Mouse (Mus musculus): ENCODE data around the gene Itgb2. TPM values are rescaled to one million over a fixed set of nuclear protein-coding genes. Genes with fewer than 3 reads are reported as not detected.

Itgb2 gene
- total RNA-seq, 1 experiment = 0.54 TPM

DNA sequence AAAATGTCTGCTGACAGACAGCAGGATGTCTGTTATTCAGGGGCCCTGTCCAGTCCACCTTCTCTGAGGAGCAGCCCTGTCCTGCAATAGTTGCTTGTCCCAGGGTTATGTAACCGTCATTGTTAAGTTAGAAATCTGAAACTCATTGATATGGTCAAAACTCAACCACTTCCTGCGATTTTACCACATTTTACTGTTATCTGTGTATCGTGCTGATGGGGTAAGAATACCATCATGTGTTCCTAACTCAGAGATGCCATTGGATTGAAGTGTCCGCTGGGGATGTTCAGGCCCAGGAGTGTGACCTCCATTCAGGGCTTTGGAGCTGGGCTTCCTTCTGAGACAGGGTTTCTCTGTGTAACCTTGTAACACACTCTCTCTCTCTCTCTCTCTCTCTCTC, 24.9 kb downstream of the Itgb2 start:
- H3K4me1 ChIP-seq (ENCODE audit: control insufficient read depth in 2 of 2, insufficient read depth in 2 of 2, low read length in 2 of 2, poor library complexity in 1 of 2) = peaks cover 0 to 2% of the 10 kb centered on the region in 2 experiments; a peak in 1 of 4 replicates
- in situ Hi-C loops (cut with MboI; ENCODE audit: low sequenced_read_pairs in 2 of 2, unreplicated experiment in 2 of 2) = no loop called here
- no peaks in the 10 kb centered on the region for H3K36me3 ChIP-seq (ENCODE audit: control insufficient read depth, insufficient read depth, low read length, poor library complexity, severe bottlenecking)
- no peak for DNase-seq (ENCODE audit: low read depth, low spot score)
- H3K9me3 ChIP-seq (ENCODE audit: control insufficient read depth, insufficient read depth, low read depth, low read length) = no peaks in the 10 kb centered on the region
- H3K9ac ChIP-seq (ENCODE audit: insufficient read depth, low read depth, low read length, poor library complexity, severe bottlenecking) = no peak overlapping the region
- H3K4me3 ChIP-seq (ENCODE audit: insufficient read depth in 1 of 2, low read depth in 1 of 2, low read length in 2 of 2, poor library complexity in 1 of 2, severe bottlenecking in 1 of 2) = no peak overlapping the region
- no peak overlapping the region for H3K27ac ChIP-seq (ENCODE audit: insufficient read depth, low read depth, low read length, poor library complexity, severe bottlenecking)
- TF ChIP-seq MAFK (IDR thresholded peaks at IDR 0.05; ENCODE audit: insufficient read depth, low read depth, low read length) (no peak), ZNF384 (IDR thresholded peaks at IDR 0.05; ENCODE audit: low read depth, low read length) (no peak), HCFC1 (IDR thresholded peaks at IDR 0.05; ENCODE audit: borderline replicate concordance, insufficient read depth, low read length) (no peak), CHD2 (IDR thresholded peaks at IDR 0.05; ENCODE audit: low read depth, low read length) (no peak), ZC3H11A (IDR thresholded peaks at IDR 0.05; ENCODE audit: borderline replicate concordance, low read depth, low read length) (no peak)

DNA sequence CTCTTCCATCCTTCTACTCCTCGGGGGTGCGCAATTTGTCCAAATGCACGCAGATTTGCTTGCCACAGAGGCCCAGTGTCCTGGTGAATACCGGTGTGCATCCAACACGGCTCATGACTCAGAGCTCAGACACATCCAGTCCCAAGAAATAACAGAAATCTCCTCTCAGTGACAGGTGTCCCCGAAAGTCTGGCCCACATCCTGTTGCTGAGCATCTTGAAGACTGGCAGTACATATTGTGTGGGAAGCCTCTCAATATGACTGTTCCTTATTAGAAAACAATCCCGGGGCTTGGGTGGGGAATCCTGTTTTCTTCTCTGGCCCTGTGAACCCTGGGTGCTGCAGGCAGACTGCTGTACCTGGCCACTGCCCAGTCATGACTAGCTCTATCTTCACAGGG, 26.6 kb downstream of the Itgb2 start:
- no peak overlapping the region for H3K4me3 ChIP-seq (ENCODE audit: insufficient read depth in 1 of 2, low read depth in 1 of 2, low read length in 2 of 2, poor library complexity in 1 of 2, severe bottlenecking in 1 of 2)
- H3K9me3 ChIP-seq (ENCODE audit: control insufficient read depth, insufficient read depth, low read depth, low read length) = no peaks in the 10 kb centered on the region
- no peak overlapping the region for H3K9ac ChIP-seq (ENCODE audit: insufficient read depth, low read depth, low read length, poor library complexity, severe bottlenecking)
- no peaks in the 10 kb centered on the region for H3K4me1 ChIP-seq (ENCODE audit: control insufficient read depth in 2 of 2, insufficient read depth in 2 of 2, low read length in 2 of 2, poor library complexity in 1 of 2)
- no peak for TF ChIP-seq CHD2 (IDR thresholded peaks at IDR 0.05; ENCODE audit: low read depth, low read length)
- no peak for TF ChIP-seq ZC3H11A (IDR thresholded peaks at IDR 0.05; ENCODE audit: borderline replicate concordance, low read depth, low read length)
- TF ChIP-seq HCFC1 (IDR thresholded peaks at IDR 0.05; ENCODE audit: borderline replicate concordance, insufficient read depth, low read length) = no peak
- no peak for TF ChIP-seq ZNF384 (IDR thresholded peaks at IDR 0.05; ENCODE audit: low read depth, low read length)
- no peak for TF ChIP-seq MAFK (IDR thresholded peaks at IDR 0.05; ENCODE audit: insufficient read depth, low read depth, low read length)
- no peak for DNase-seq (ENCODE audit: low read depth, low spot score)
- H3K36me3 ChIP-seq (ENCODE audit: control insufficient read depth, insufficient read depth, low read length, poor library complexity, severe bottlenecking) = no peaks in the 10 kb centered on the region
- in situ Hi-C loops (cut with MboI; ENCODE audit: low sequenced_read_pairs in 2 of 2, unreplicated experiment in 2 of 2) = no loop called here
- no peak overlapping the region for H3K27ac ChIP-seq (ENCODE audit: insufficient read depth, low read depth, low read length, poor library complexity, severe bottlenecking)

DNA sequence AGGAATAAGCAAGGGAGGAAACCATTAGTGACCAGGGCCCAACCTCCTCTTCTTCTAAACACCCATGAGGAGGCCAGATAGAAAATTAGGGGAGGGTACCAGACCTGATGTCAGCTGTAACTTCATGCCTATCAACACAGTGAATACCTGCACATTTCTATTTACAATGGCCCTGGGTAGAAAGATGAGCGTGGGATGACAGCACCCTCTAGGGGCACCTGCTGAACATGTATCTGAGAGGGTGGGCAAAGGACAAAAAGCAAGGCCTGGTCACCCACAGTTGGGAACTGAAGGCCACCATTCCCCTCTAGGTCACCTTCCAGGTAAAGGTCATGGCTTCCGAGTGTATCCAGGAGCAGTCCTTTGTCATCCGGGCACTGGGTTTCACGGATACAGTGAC, 27.6 kb downstream of the Itgb2 start:
- in situ Hi-C loops (cut with MboI; ENCODE audit: low sequenced_read_pairs in 2 of 2, unreplicated experiment in 2 of 2) = no loop called here
- Histone ChIP-seq H3K27ac (ENCODE audit: insufficient read depth, low read depth, low read length, poor library complexity, severe bottlenecking) (no peak overlapping the region), H3K9ac (ENCODE audit: insufficient read depth, low read depth, low read length, poor library complexity, severe bottlenecking) (no peak overlapping the region), H3K4me3 (ENCODE audit: insufficient read depth in 1 of 2, low read depth in 1 of 2, low read length in 2 of 2, poor library complexity in 1 of 2, severe bottlenecking in 1 of 2) (no peak overlapping the region), H3K36me3 (ENCODE audit: control insufficient read depth, insufficient read depth, low read length, poor library complexity, severe bottlenecking) (no peaks in the 10 kb centered on the region), H3K9me3 (ENCODE audit: control insufficient read depth, insufficient read depth, low read depth, low read length) (no peaks in the 10 kb centered on the region), H3K4me1 (ENCODE audit: control insufficient read depth in 2 of 2, insufficient read depth in 2 of 2, low read length in 2 of 2, poor library complexity in 1 of 2) (no peaks in the 10 kb centered on the region)
- TF ChIP-seq ZNF384 (IDR thresholded peaks at IDR 0.05; ENCODE audit: low read depth, low read length) = no peak
- TF ChIP-seq CHD2 (IDR thresholded peaks at IDR 0.05; ENCODE audit: low read depth, low read length) = no peak
- TF ChIP-seq MAFK (IDR thresholded peaks at IDR 0.05; ENCODE audit: insufficient read depth, low read depth, low read length) = no peak
- TF ChIP-seq HCFC1 (IDR thresholded peaks at IDR 0.05; ENCODE audit: borderline replicate concordance, insufficient read depth, low read length) = no peak
- TF ChIP-seq ZC3H11A (IDR thresholded peaks at IDR 0.05; ENCODE audit: borderline replicate concordance, low read depth, low read length) = no peak
- no peak for DNase-seq (ENCODE audit: low read depth, low spot score)

DNA sequence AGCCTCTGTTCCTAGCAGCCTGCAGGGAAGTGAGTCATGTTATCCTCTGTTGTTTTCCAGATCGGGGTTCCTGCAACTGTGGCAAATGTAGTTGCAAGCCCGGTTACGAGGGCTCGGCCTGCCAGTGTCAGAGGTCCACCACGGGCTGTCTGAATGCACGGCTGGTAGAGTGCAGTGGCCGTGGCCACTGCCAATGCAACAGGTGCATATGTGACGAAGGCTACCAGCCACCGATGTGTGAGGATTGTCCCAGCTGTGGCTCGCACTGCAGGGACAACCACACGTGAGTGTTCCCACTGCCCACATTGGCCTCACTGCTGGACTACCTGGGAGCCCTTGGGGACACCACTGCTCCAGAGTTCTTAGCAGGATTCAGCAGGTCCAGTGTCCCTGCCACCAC, 30.0 kb downstream of the Itgb2 start:
- H3K27ac ChIP-seq (ENCODE audit: insufficient read depth, low read depth, low read length, poor library complexity, severe bottlenecking) = no peak overlapping the region
- no peak for DNase-seq (ENCODE audit: low read depth, low spot score)
- no peak overlapping the region for H3K4me3 ChIP-seq (ENCODE audit: insufficient read depth in 1 of 2, low read depth in 1 of 2, low read length in 2 of 2, poor library complexity in 1 of 2, severe bottlenecking in 1 of 2)
- H3K9me3 ChIP-seq (ENCODE audit: control insufficient read depth, insufficient read depth, low read depth, low read length) = no peaks in the 10 kb centered on the region
- no peaks in the 10 kb centered on the region for H3K4me1 ChIP-seq (ENCODE audit: control insufficient read depth in 2 of 2, insufficient read depth in 2 of 2, low read length in 2 of 2, poor library complexity in 1 of 2)
- TF ChIP-seq HCFC1 (IDR thresholded peaks at IDR 0.05; ENCODE audit: borderline replicate concordance, insufficient read depth, low read length) (no peak), ZNF384 (IDR thresholded peaks at IDR 0.05; ENCODE audit: low read depth, low read length) (no peak), ZC3H11A (IDR thresholded peaks at IDR 0.05; ENCODE audit: borderline replicate concordance, low read depth, low read length) (no peak)
- no peak overlapping the region for H3K9ac ChIP-seq (ENCODE audit: insufficient read depth, low read depth, low read length, poor library complexity, severe bottlenecking)
- in situ Hi-C loops (cut with MboI; ENCODE audit: low sequenced_read_pairs in 2 of 2, unreplicated experiment in 2 of 2) = no loop called here
- no peaks in the 10 kb centered on the region for H3K36me3 ChIP-seq (ENCODE audit: control insufficient read depth, insufficient read depth, low read length, poor library complexity, severe bottlenecking)

- in situ Hi-C loops (cut with MboI; ENCODE audit: low sequenced_read_pairs in 2 of 2, unreplicated experiment in 2 of 2) = no loop called here
- no peaks in the 10 kb centered on the region for H3K36me3 ChIP-seq (ENCODE audit: control insufficient read depth, insufficient read depth, low read length, poor library complexity, severe bottlenecking)
- H3K9me3 ChIP-seq (ENCODE audit: control insufficient read depth, insufficient read depth, low read depth, low read length) = no peaks in the 10 kb centered on the region
- H3K4me1 ChIP-seq (ENCODE audit: control insufficient read depth in 2 of 2, insufficient read depth in 2 of 2, low read length in 2 of 2, poor library complexity in 1 of 2) = no peaks in the 10 kb centered on the region
- no peak overlapping the region for H3K27ac ChIP-seq (ENCODE audit: insufficient read depth, low read depth, low read length, poor library complexity, severe bottlenecking)
- H3K4me3 ChIP-seq (ENCODE audit: insufficient read depth in 1 of 2, low read depth in 1 of 2, low read length in 2 of 2, poor library complexity in 1 of 2, severe bottlenecking in 1 of 2) = no peak overlapping the region
- no peak for TF ChIP-seq MAFK (IDR thresholded peaks at IDR 0.05; ENCODE audit: insufficient read depth, low read depth, low read length)
- TF ChIP-seq CHD2 (IDR thresholded peaks at IDR 0.05; ENCODE audit: low read depth, low read length) = no peak
- TF ChIP-seq HCFC1 (IDR thresholded peaks at IDR 0.05; ENCODE audit: borderline replicate concordance, insufficient read depth, low read length) = no peak
- no peak for TF ChIP-seq ZNF384 (IDR thresholded peaks at IDR 0.05; ENCODE audit: low read depth, low read length)
- TF ChIP-seq ZC3H11A (IDR thresholded peaks at IDR 0.05; ENCODE audit: borderline replicate concordance, low read depth, low read length) = no peak
- DNase-seq (ENCODE audit: low read depth, low spot score) = no peak
- no peak overlapping the region for H3K9ac ChIP-seq (ENCODE audit: insufficient read depth, low read depth, low read length, poor library complexity, severe bottlenecking)
Observed at GRCm38 (mm10) chr10:77560830-77561229, 30.8 kb downstream of the Itgb2 start.
